Mouse (Mus musculus): ENCODE data around the gene Primpol. TPM values are rescaled to one million over a fixed set of nuclear protein-coding genes. Genes with fewer than 3 reads are reported as not detected.
A peak's percentile ranks its signal among the peaks of the same experiment; 100 is the strongest.

Primpol gene
- polyA plus RNA-seq, 1 experiment from 2014 or later: 11.4 TPM

GRCm38 (mm10) chr8:46573964-46574363, 43.0 kb downstream of the Primpol start:
- 82% methylated on average over 2 of the region's 2 CpGs for WGBS
- TF ChIP-seq CTCF (IDR thresholded peaks at IDR 0.05; ENCODE audit: low read depth): no peak
- Histone ChIP-seq H3K4me2 (no peak overlapping the region), H3K9ac (no peak overlapping the region), H3K36me3 (ENCODE audit: insufficient read depth) (peaks cover 66% of the 10 kb centered on the region), H3K27me3 (ENCODE audit: insufficient read depth, low read length) (no peaks in the 10 kb centered on the region), H3K4me3 (ENCODE audit: low read depth, low read length) (no peak overlapping the region), H3K4me1 (ENCODE audit: insufficient read depth) (no peaks in the 10 kb centered on the region; the same call in 1 of the 2 replicates), H3K9me3 (ENCODE audit: low read depth, low read length) (no peaks in the 10 kb centered on the region), H3K27ac (ENCODE audit: low read depth) (no peak overlapping the region)
- DNase-seq (no peak), ATAC-seq (ENCODE audit: insufficient read depth) (no peak)

GRCm38 (mm10) chr8:46573446-46573845, 43.6 kb downstream of the Primpol start:
- H3K36me3 ChIP-seq (ENCODE audit: insufficient read depth): peaks cover 61% of the 10 kb centered on the region
- H3K4me1 ChIP-seq (ENCODE audit: insufficient read depth): no peaks in the 10 kb centered on the region; the same call in 1 of the 2 replicates
- H3K27me3 ChIP-seq (ENCODE audit: insufficient read depth, low read length): no peaks in the 10 kb centered on the region
- H3K9me3 ChIP-seq (ENCODE audit: low read depth, low read length): no peaks in the 10 kb centered on the region
- no peak for ATAC-seq (ENCODE audit: insufficient read depth)
- H3K4me2 ChIP-seq: no peak overlapping the region
- no peak overlapping the region for H3K27ac ChIP-seq (ENCODE audit: low read depth)
- no peak for DNase-seq
- no peak overlapping the region for H3K9ac ChIP-seq
- 87% methylated on average over 2 of the region's 2 CpGs for WGBS
- H3K4me3 ChIP-seq (ENCODE audit: low read depth, low read length): no peak overlapping the region
- TF ChIP-seq CTCF (IDR thresholded peaks at IDR 0.05; ENCODE audit: low read depth): no peak

GRCm38 (mm10) chr8:46570673-46571072, 46.3 kb downstream of the Primpol start:
- ATAC-seq (ENCODE audit: insufficient read depth): peak; percentile 33; the same call in 1 of the 2 replicates
- Histone ChIP-seq H3K9ac (no peak overlapping the region), H3K9me3 (ENCODE audit: low read depth, low read length) (no peaks in the 10 kb centered on the region), H3K27ac (ENCODE audit: low read depth) (no peak overlapping the region), H3K4me2 (no peak overlapping the region), H3K36me3 (ENCODE audit: insufficient read depth) (peaks cover 42% of the 10 kb centered on the region), H3K4me3 (ENCODE audit: low read depth, low read length) (no peak overlapping the region), H3K4me1 (ENCODE audit: insufficient read depth) (no peaks in the 10 kb centered on the region; the same call in 1 of the 2 replicates), H3K27me3 (ENCODE audit: insufficient read depth, low read length) (no peaks in the 10 kb centered on the region)
- TF ChIP-seq CTCF (IDR thresholded peaks at IDR 0.05; ENCODE audit: low read depth): no peak
- 78% methylated on average over 11 of the region's 14 CpGs for WGBS
- DNase-seq: peak; percentile 43

- peak; percentile 69 for DNase-seq
- peak; percentile 48 for ATAC-seq (ENCODE audit: insufficient read depth)
- WGBS: 69% methylated on average over 19 of the region's 19 CpGs
- Histone ChIP-seq H3K9me3 (ENCODE audit: low read depth, low read length) (no peaks in the 10 kb centered on the region), H3K4me3 (ENCODE audit: low read depth, low read length) (no peak overlapping the region), H3K36me3 (ENCODE audit: insufficient read depth) (peaks cover 37% of the 10 kb centered on the region), H3K27me3 (ENCODE audit: insufficient read depth, low read length) (no peaks in the 10 kb centered on the region), H3K4me2 (no peak overlapping the region), H3K4me1 (ENCODE audit: insufficient read depth) (no peaks in the 10 kb centered on the region; the same call in 1 of the 2 replicates), H3K27ac (ENCODE audit: low read depth) (no peak overlapping the region), H3K9ac (no peak overlapping the region)
- TF ChIP-seq CTCF (IDR thresholded peaks at IDR 0.05; ENCODE audit: low read depth): no peak
Observed at GRCm38 (mm10) chr8:46569659-46570441, 47.2 kb downstream of the Primpol start.

- H3K27ac ChIP-seq (ENCODE audit: low read depth): no peak overlapping the region
- H3K4me3 ChIP-seq (ENCODE audit: low read depth, low read length): no peak overlapping the region
- no peaks in the 10 kb centered on the region for H3K9me3 ChIP-seq (ENCODE audit: low read depth, low read length)
- no peak overlapping the region for H3K4me2 ChIP-seq
- H3K4me1 ChIP-seq (ENCODE audit: insufficient read depth): no peaks in the 10 kb centered on the region; the same call in 1 of the 2 replicates
- DNase-seq: peak; percentile 26
- peak; percentile 49 for TF ChIP-seq CTCF (IDR thresholded peaks at IDR 0.05; ENCODE audit: low read depth)
- peaks cover 33% of the 10 kb centered on the region for H3K36me3 ChIP-seq (ENCODE audit: insufficient read depth)
- H3K27me3 ChIP-seq (ENCODE audit: insufficient read depth, low read length): no peaks in the 10 kb centered on the region
- WGBS: 78% methylated on average over 2 of the region's 2 CpGs
- no peak for ATAC-seq (ENCODE audit: insufficient read depth)
- H3K9ac ChIP-seq: no peak overlapping the region
Observed at GRCm38 (mm10) chr8:46568942-46569341, 48.1 kb downstream of the Primpol start.

- Histone ChIP-seq H3K4me1 (ENCODE audit: insufficient read depth) (no peaks in the 10 kb centered on the region; the same call in 1 of the 2 replicates), H3K27ac (ENCODE audit: low read depth) (peak overlapping the region; percentile 58), H3K9me3 (ENCODE audit: low read depth, low read length) (no peaks in the 10 kb centered on the region), H3K27me3 (ENCODE audit: insufficient read depth, low read length) (no peaks in the 10 kb centered on the region), H3K4me2 (no peak overlapping the region), H3K36me3 (ENCODE audit: insufficient read depth) (peaks cover 24% of the 10 kb centered on the region), H3K4me3 (ENCODE audit: low read depth, low read length) (no peak overlapping the region), H3K9ac (no peak overlapping the region)
- TF ChIP-seq CTCF (IDR thresholded peaks at IDR 0.05; ENCODE audit: low read depth): no peak
- peak; percentile 61 for DNase-seq
- WGBS: 66% methylated on average over 8 of the region's 8 CpGs
- peak; percentile 60; the same call in 1 of the 2 replicates for ATAC-seq (ENCODE audit: insufficient read depth)
Observed at GRCm38 (mm10) chr8:46567946-46568345, 49.1 kb downstream of the Primpol start.

GRCm38 (mm10) chr8:46566914-46567529, 50.0 kb downstream of the Primpol start:
- no peaks in the 10 kb centered on the region; the same call in 1 of the 2 replicates for H3K4me1 ChIP-seq (ENCODE audit: insufficient read depth)
- H3K27ac ChIP-seq (ENCODE audit: low read depth): peak overlapping the region; percentile 19; the same call in 1 of the 2 replicates
- ATAC-seq (ENCODE audit: insufficient read depth) (no peak), DNase-seq (no peak)
- H3K4me2 ChIP-seq: no peak overlapping the region
- H3K9me3 ChIP-seq (ENCODE audit: low read depth, low read length): no peaks in the 10 kb centered on the region
- 72% methylated on average over 7 of the region's 7 CpGs for WGBS
- TF ChIP-seq CTCF (IDR thresholded peaks at IDR 0.05; ENCODE audit: low read depth): no peak
- no peak overlapping the region for H3K9ac ChIP-seq
- no peaks in the 10 kb centered on the region for H3K27me3 ChIP-seq (ENCODE audit: insufficient read depth, low read length)
- no peak overlapping the region for H3K4me3 ChIP-seq (ENCODE audit: low read depth, low read length)
- peaks cover 19% of the 10 kb centered on the region for H3K36me3 ChIP-seq (ENCODE audit: insufficient read depth)

Data from lung, embryonic 14.5 days (tissue).